Mouse (Mus musculus): ENCODE measurements around the gene Mmp2.

DNA sequence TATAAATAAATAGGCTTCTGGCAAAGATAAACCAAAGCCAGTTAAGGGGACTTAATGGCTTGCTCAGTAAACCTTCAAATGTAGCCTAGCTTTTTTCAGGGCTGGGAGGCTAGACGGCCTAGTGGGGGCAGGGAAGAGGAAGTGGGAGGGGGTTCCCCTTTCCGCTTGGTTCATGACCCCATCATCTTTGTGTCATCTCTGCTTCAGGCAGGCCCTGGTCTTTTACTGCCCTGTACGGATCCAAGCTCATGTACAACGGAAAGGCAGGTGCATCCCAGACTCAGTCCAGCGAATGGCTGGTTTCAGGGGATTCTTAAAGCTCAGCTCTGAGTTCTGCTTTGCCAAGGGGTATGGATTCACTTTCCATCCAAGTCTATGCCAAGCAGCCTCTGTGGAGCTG, 4.7 kb upstream of the Mmp2 start:
- TF ChIP-seq CTCF (IDR thresholded peaks at IDR 0.05; ENCODE audit: control insufficient read depth, insufficient read depth, low read length) (no peak), POLR2A (IDR thresholded peaks at IDR 0.05; ENCODE audit: borderline replicate concordance, control insufficient read depth, low read depth, low read length) (no peak)

Data from bone marrow, adult 2 months (tissue).